Mouse (Mus musculus): ENCODE results near the gene Trim65. TPM values are rescaled to one million over a fixed set of nuclear protein-coding genes. Genes with fewer than 3 reads are reported as not detected.
"Not testable (repeated sequence)": the region's sequence is repeated elsewhere in the genome, so short reads cannot be mapped to it uniquely, and the experiment has no call there.

Trim65 gene
- polyA plus RNA-seq, 1 experiment = 22.4 TPM

- TF ChIP-seq POLR2A (IDR thresholded peaks at IDR 0.05; ENCODE audit: borderline replicate concordance, low read depth, low read length) (no peak), CTCF (IDR thresholded peaks at IDR 0.05; ENCODE audit: low read depth, low read length) (no peak)
- no peak overlapping the region; the same call in 1 of the 2 replicates for H3K4me3 ChIP-seq (ENCODE audit: insufficient read depth, low read length)
- H3K4me1 ChIP-seq (ENCODE audit: control insufficient read depth, insufficient read depth, low read length) = peaks cover 24% of the 10 kb centered on the region
- H3K27ac ChIP-seq (ENCODE audit: insufficient read depth, low read depth, low read length) = peak overlapping the region; percentile 88
Measured at GRCm38 (mm10) chr11:116093771-116094565, 37.0 kb downstream of the Trim65 start.

GRCm38 (mm10) chr11:116092959-116093358 lies 38.0 kb downstream of the Trim65 start:
- H3K4me1 ChIP-seq (ENCODE audit: control insufficient read depth, insufficient read depth, low read length) = peaks cover 33% of the 10 kb centered on the region
- H3K27ac ChIP-seq (ENCODE audit: insufficient read depth, low read depth, low read length) = not testable (repeated sequence)

GRCm38 (mm10) chr11:116091591-116091990 lies 39.3 kb downstream of the Trim65 start:
- Histone ChIP-seq H3K4me1 (ENCODE audit: control insufficient read depth, insufficient read depth, low read length) (peaks cover 34% of the 10 kb centered on the region), H3K4me3 (ENCODE audit: insufficient read depth, low read length) (no peak overlapping the region), H3K27ac (ENCODE audit: insufficient read depth, low read depth, low read length) (no peak overlapping the region)
- no peak for TF ChIP-seq POLR2A (IDR thresholded peaks at IDR 0.05; ENCODE audit: borderline replicate concordance, low read depth, low read length)
- no peak for TF ChIP-seq CTCF (IDR thresholded peaks at IDR 0.05; ENCODE audit: low read depth, low read length)

More at GRCm38 (mm10) chr11:116092959-116093358, 38.0 kb downstream of the Trim65 start:
- not testable (repeated sequence) for H3K4me3 ChIP-seq (ENCODE audit: insufficient read depth, low read length)

GRCm38 (mm10) chr11:116089545-116089944 lies 41.4 kb downstream of the Trim65 start:
- H3K4me1 ChIP-seq (ENCODE audit: control insufficient read depth, insufficient read depth, low read length) = peaks cover 36% of the 10 kb centered on the region
- no peak overlapping the region for H3K27ac ChIP-seq (ENCODE audit: insufficient read depth, low read depth, low read length)
- TF ChIP-seq CTCF (IDR thresholded peaks at IDR 0.05; ENCODE audit: low read depth, low read length) (no peak), POLR2A (IDR thresholded peaks at IDR 0.05; ENCODE audit: borderline replicate concordance, low read depth, low read length) (no peak)
- no peak overlapping the region for H3K4me3 ChIP-seq (ENCODE audit: insufficient read depth, low read length)

- H3K4me3 ChIP-seq (ENCODE audit: insufficient read depth, low read length) = no peak overlapping the region
- TF ChIP-seq CTCF (IDR thresholded peaks at IDR 0.05; ENCODE audit: low read depth, low read length) (no peak), POLR2A (IDR thresholded peaks at IDR 0.05; ENCODE audit: borderline replicate concordance, low read depth, low read length) (no peak)
- no peak overlapping the region for H3K27ac ChIP-seq (ENCODE audit: insufficient read depth, low read depth, low read length)
- H3K4me1 ChIP-seq (ENCODE audit: control insufficient read depth, insufficient read depth, low read length) = peaks cover 32% of the 10 kb centered on the region
Measured at GRCm38 (mm10) chr11:116088741-116089394, 42.1 kb downstream of the Trim65 start.

- no peak overlapping the region for H3K4me3 ChIP-seq (ENCODE audit: insufficient read depth, low read length)
- peaks cover 26% of the 10 kb centered on the region for H3K4me1 ChIP-seq (ENCODE audit: control insufficient read depth, insufficient read depth, low read length)
- TF ChIP-seq CTCF (IDR thresholded peaks at IDR 0.05; ENCODE audit: low read depth, low read length) (no peak), POLR2A (IDR thresholded peaks at IDR 0.05; ENCODE audit: borderline replicate concordance, low read depth, low read length) (no peak)
- no peak overlapping the region for H3K27ac ChIP-seq (ENCODE audit: insufficient read depth, low read depth, low read length)
Measured at GRCm38 (mm10) chr11:116088188-116088587, 42.7 kb downstream of the Trim65 start.

- Histone ChIP-seq H3K4me3 (ENCODE audit: insufficient read depth, low read length) (peak overlapping the region; percentile 62), H3K27ac (ENCODE audit: insufficient read depth, low read depth, low read length) (peak overlapping the region; percentile 79), H3K4me1 (ENCODE audit: control insufficient read depth, insufficient read depth, low read length) (peaks cover 26% of the 10 kb centered on the region)
- TF ChIP-seq CTCF (IDR thresholded peaks at IDR 0.05; ENCODE audit: low read depth, low read length) (peak; percentile 72), POLR2A (IDR thresholded peaks at IDR 0.05; ENCODE audit: borderline replicate concordance, low read depth, low read length) (no peak)
Measured at GRCm38 (mm10) chr11:116087194-116088130, 43.5 kb downstream of the Trim65 start.

- Histone ChIP-seq H3K27ac (ENCODE audit: insufficient read depth, low read depth, low read length) (peak within 1 kb of the TSS; percentile 80), H3K4me1 (ENCODE audit: control insufficient read depth, insufficient read depth, low read length) (peaks cover 26% of the 10 kb centered on the region), H3K4me3 (ENCODE audit: insufficient read depth, low read length) (peak within 1 kb of the TSS; percentile 69)
- TF ChIP-seq CTCF (IDR thresholded peaks at IDR 0.05; ENCODE audit: low read depth, low read length) (no peak), POLR2A (IDR thresholded peaks at IDR 0.05; ENCODE audit: borderline replicate concordance, low read depth, low read length) (no peak)
Measured at GRCm38 (mm10) chr11:116086258-116087193, 44.4 kb downstream of the Trim65 start, which contains the start of gene Wbp2. Gene Wbp2, minus strand, starts transcription at chr11:116086995.
